Mouse (Mus musculus) cerebellum, adult 2 months (tissue): ENCODE results near the gene Ezh1. TPM values are rescaled to one million over a fixed set of nuclear protein-coding genes. Genes with fewer than 3 reads are reported as not detected.

Source experiments
- DNase-seq, 2 experiments: peaks; one replicate each; pipeline ENCODE4 v3.0.0; 2021
- H3K27ac ChIP-seq: fragments of 200-500 bp; 2 replicates; pipeline ENCODE4 v1.5.1; 2012; ENCODE audit warnings: low read length, control low read depth, inconsistent platforms; ENCODE audit not compliant: insufficient read depth
- H3K27me3 ChIP-seq: fragments of 200-500 bp; 2 replicates; pipeline ENCODE4 v1.6.1; 2012; ENCODE audit warnings: inconsistent platforms, mild to moderate bottlenecking, low read length, moderate library complexity; ENCODE audit not compliant: control insufficient read depth, insufficient read depth
- H3K4me1 ChIP-seq: fragments of 200-500 bp; 2 replicates; pipeline ENCODE4 v1.6.1; 2011; ENCODE audit warnings: low read length; ENCODE audit not compliant: control insufficient read depth, insufficient read depth
- H3K4me3 ChIP-seq: fragments of 200-500 bp; replicated peaks from 2 replicates; pipeline ENCODE3; 2011; ENCODE audit warnings: mild to moderate bottlenecking, low read depth, low read length, control low read depth; ENCODE audit not compliant: insufficient read depth
- CTCF ChIP-seq: fragments of 200-500 bp; IDR thresholded peaks from 2 replicates; pipeline ENCODE4 v1.5.1; 2011; ENCODE audit warnings: low read depth, mild to moderate bottlenecking, control low read depth, low read length, moderate library complexity, borderline replicate concordance; ENCODE audit not compliant: insufficient read depth
- POLR2A ChIP-seq: fragments of 200-500 bp; IDR thresholded peaks from 2 replicates; pipeline ENCODE4 v1.6.1; 2011; ENCODE audit warnings: low read length, control low read depth, borderline replicate concordance; ENCODE audit not compliant: insufficient read depth
- WGBS: fragments of 180-500 bp; shearing (Covaris S2); methylation state at CpG from one replicate; pipeline ENCODE4 v1.1.7; 2018; 5-methylcytosine and 5-hydroxymethylcytosine counted together
- polyA plus RNA-seq: library from polyadenylated mRNA; depleted of rRNA; stranded (reverse); fragments of >200 nt; gene quantifications from 2 replicates; pipeline ENCODE4 v1.2.3, GENCODE M21; 2012

Gene Ezh1
- polyA plus RNA-seq, 1 experiment, result 64.4 TPM

- H3K4me3 ChIP-seq, result no peak overlapping the region
- peak overlapping the region; percentile 65; the same call in 1 of the 2 replicates for H3K27ac ChIP-seq
- no peak for TF ChIP-seq CTCF
- TF ChIP-seq POLR2A, result no peak
- H3K4me1 ChIP-seq, result 0 out of 2 replicates have a peak, but pooled peaks cover 2% of the 10 kb centered on the region
- no peaks in the 10 kb centered on the region for H3K27me3 ChIP-seq
- WGBS, result 14% methylated on average over 8 of the region's 8 CpGs
- DNase-seq, result no peak
Observed at GRCm38 (mm10) chr11:101229361-101229900, 3.2 kb upstream of the Ezh1 start.

DNA sequence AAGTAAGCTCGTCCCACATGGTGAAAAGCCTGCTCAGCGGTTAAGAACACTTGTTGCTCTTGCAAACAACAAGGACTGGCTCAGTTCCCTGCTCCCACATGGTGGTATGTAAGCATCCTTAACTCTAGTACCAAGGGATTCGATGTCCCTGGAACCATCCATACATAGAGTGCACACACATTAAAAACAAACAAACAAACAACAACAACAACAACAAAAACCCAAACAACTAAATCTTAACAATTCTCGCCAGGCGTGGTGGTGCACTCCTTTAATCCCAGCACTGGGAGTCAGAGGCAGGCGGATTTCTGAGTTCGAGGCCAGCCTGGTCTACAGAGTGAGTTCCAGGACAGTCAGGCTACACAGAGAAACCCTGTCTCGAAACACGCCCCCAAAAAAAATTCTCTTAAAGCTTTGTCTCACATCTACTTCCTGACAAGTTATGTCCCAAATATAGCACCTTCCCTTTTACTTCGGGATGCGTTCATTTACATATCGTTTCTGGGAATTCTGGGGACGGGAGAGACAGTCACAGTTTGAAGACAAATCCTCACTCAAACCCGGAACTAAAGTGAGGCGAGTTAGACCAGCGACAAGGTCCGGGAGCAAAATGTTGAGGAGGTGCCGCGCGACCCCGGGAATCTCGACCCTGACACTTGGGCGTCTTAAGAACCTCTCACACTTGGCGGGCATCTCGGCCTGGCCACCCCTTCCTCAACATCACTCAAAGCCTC lies 765 bp downstream of the Ezh1 start:
- TF ChIP-seq CTCF (no peak), POLR2A (no peak)
- H3K27ac ChIP-seq, result no peak overlapping the region
- H3K27me3 ChIP-seq, result no peaks in the 10 kb centered on the region
- WGBS, result 12% methylated on average over 25 of the region's 25 CpGs
- H3K4me3 ChIP-seq, result peak overlapping the region; percentile 86
- H3K4me1 ChIP-seq, result no peaks in the 10 kb centered on the region
- no peak for DNase-seq

DNA sequence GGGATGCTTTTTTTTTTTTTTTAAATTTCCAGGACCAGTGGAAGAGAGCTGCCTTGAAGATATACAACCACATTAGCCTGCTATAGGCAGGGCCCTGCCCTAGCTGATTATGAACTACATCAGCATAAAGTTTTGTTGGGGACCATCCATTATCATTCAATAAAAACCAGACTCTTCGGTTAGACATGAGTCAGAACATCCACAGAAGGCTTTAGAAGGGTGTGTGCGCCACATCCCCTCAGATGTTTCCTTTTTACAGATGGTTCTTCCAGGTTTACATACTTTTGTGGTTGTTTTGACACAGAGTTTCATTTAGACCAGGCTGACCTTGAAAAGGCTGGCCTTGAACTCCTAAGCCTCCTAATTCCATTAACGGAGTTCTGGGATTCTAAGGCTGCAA lies 1.9 kb downstream of the Ezh1 start:
- no peaks in the 10 kb centered on the region for H3K4me1 ChIP-seq
- H3K27ac ChIP-seq, result no peak overlapping the region
- no peaks in the 10 kb centered on the region for H3K27me3 ChIP-seq
- TF ChIP-seq CTCF (no peak), POLR2A (no peak)
- H3K4me3 ChIP-seq, result no peak overlapping the region
- WGBS, result 96% methylated on average over 3 of the region's 3 CpGs
- DNase-seq, result no peak

GRCm38 (mm10) chr11:101221306-101221986 lies 4.8 kb downstream of the Ezh1 start:
- H3K27me3 ChIP-seq, result no peaks in the 10 kb centered on the region
- H3K27ac ChIP-seq, result no peak overlapping the region
- no peak overlapping the region for H3K4me3 ChIP-seq
- no peak for DNase-seq
- TF ChIP-seq CTCF (no peak), POLR2A (no peak)
- no peaks in the 10 kb centered on the region for H3K4me1 ChIP-seq
- WGBS, result 93% methylated on average over 8 of the region's 8 CpGs

- 69% methylated on average over 2 of the region's 2 CpGs for WGBS
- no peak for TF ChIP-seq POLR2A
- DNase-seq, result no peak
- no peak overlapping the region for H3K27ac ChIP-seq
- no peaks in the 10 kb centered on the region for H3K27me3 ChIP-seq
- no peak overlapping the region for H3K4me3 ChIP-seq
- H3K4me1 ChIP-seq, result no peaks in the 10 kb centered on the region
Observed at GRCm38 (mm10) chr11:101220853-101221252, 5.4 kb downstream of the Ezh1 start.

DNA sequence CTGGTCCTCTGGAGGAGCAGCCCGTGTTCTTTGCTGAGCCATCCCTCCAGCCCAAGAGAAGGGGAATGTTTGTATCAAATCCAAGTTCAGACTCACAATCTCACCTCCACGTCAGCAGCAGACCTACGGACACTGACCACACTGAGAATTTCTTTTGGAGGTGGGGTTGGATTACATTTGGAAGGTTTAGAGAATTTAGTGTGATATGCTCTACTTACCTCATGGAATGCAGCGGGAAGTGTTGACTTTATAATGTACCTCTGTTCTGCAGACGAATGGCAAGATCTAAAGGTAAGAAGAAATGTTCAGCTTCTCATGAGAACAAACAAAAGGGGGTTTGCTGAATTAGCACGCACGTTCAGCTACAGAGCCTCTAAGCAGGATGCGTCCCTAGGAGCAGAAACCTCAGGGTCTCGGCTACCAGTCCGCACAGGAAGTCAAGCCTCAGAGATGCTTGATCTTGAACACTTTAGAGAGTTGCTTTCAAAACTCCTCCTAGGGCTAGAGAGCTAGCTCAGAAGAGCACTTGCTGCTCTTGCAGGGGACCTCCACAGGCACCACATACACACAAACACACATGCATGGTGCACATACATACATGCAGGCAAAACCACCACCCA lies 7.7 kb downstream of the Ezh1 start:
- H3K4me1 ChIP-seq, result no peaks in the 10 kb centered on the region
- no peak overlapping the region for H3K27ac ChIP-seq
- no peaks in the 10 kb centered on the region for H3K27me3 ChIP-seq
- DNase-seq, result no peak
- no peak overlapping the region for H3K4me3 ChIP-seq
- WGBS, result 85% methylated on average over 10 of the region's 10 CpGs
- TF ChIP-seq CTCF (no peak), POLR2A (no peak)

- 90% methylated on average over 5 of the region's 5 CpGs for WGBS
- no peak overlapping the region for H3K4me3 ChIP-seq
- no peak for DNase-seq
- H3K27me3 ChIP-seq, result no peaks in the 10 kb centered on the region
- H3K4me1 ChIP-seq, result no peaks in the 10 kb centered on the region
- TF ChIP-seq CTCF (no peak), POLR2A (no peak)
- no peak overlapping the region for H3K27ac ChIP-seq
Observed at GRCm38 (mm10) chr11:101216936-101217335, 9.3 kb downstream of the Ezh1 start.

GRCm38 (mm10) chr11:101211970-101212369 lies 14.3 kb downstream of the Ezh1 start:
- Histone ChIP-seq H3K27ac (no peak overlapping the region), H3K4me1 (no peaks in the 10 kb centered on the region), H3K27me3 (no peaks in the 10 kb centered on the region), H3K4me3 (no peak overlapping the region)
- TF ChIP-seq POLR2A (no peak), CTCF (peak; percentile 46; the same call in 1 of the 2 replicates)
- WGBS, result 31% methylated on average over 3 of the region's 3 CpGs
- DNase-seq, result peak in 1 of 2 experiments; percentile 63
